Mouse (Mus musculus): ENCODE measurements around the gene Prn. TPM values are rescaled to one million over a fixed set of nuclear protein-coding genes. Genes with fewer than 3 reads are reported as not detected.

Prn gene
- polyA plus RNA-seq, 1 experiment from 2014 or later: not detected

GRCm38 (mm10) chr2:131908351-131908861 lies 1.4 kb upstream of the Prn start:
- no peaks in the 10 kb centered on the region for H3K27me3 ChIP-seq
- H3K4me2 ChIP-seq (replicated peaks): no peak overlapping the region
- H3K9me3 ChIP-seq: no peaks in the 10 kb centered on the region
- H3K4me3 ChIP-seq (replicated peaks): no peak overlapping the region
- no peak overlapping the region for H3K9ac ChIP-seq (replicated peaks)
- H3K27ac ChIP-seq: no peak overlapping the region
- ATAC-seq: no peak
- 82% methylated on average over 7 of the region's 7 CpGs for WGBS
- H3K4me1 ChIP-seq (replicated peaks): peaks cover 29% of the 10 kb centered on the region
- H3K36me3 ChIP-seq: no peaks in the 10 kb centered on the region

GRCm38 (mm10) chr2:131908906-131909305 lies 851 bp upstream of the Prn start:
- H3K4me3 ChIP-seq (replicated peaks): peak overlapping the region; percentile 60; the same call in 1 of the 2 replicates
- no peak overlapping the region for H3K27ac ChIP-seq
- peaks cover 34% of the 10 kb centered on the region for H3K4me1 ChIP-seq (replicated peaks)
- H3K9ac ChIP-seq (replicated peaks): no peak overlapping the region
- H3K9me3 ChIP-seq: no peaks in the 10 kb centered on the region
- no peaks in the 10 kb centered on the region for H3K27me3 ChIP-seq
- H3K36me3 ChIP-seq: no peaks in the 10 kb centered on the region
- peak overlapping the region; percentile 62 for H3K4me2 ChIP-seq (replicated peaks)
- 88% methylated on average over 1 of the region's 1 CpGs for whole genome bisulfite sequencing
- no peak for ATAC-seq

GRCm38 (mm10) chr2:131910847-131911246 lies 1.1 kb downstream of the Prn start:
- no peaks in the 10 kb centered on the region for H3K27me3 ChIP-seq
- WGBS: 38% methylated on average over 2 of the region's 2 CpGs
- no peak for ATAC-seq
- H3K4me3 ChIP-seq (replicated peaks): peak overlapping the region; percentile 60
- peak overlapping the region; percentile 62 for H3K4me2 ChIP-seq (replicated peaks)
- H3K9me3 ChIP-seq: no peaks in the 10 kb centered on the region
- H3K36me3 ChIP-seq: no peaks in the 10 kb centered on the region
- H3K4me1 ChIP-seq (replicated peaks): peaks cover 35% of the 10 kb centered on the region
- peak overlapping the region; percentile 77 for H3K9ac ChIP-seq (replicated peaks)
- H3K27ac ChIP-seq: no peak overlapping the region

- Histone ChIP-seq H3K27ac (0 out of 2 replicates have a peak overlapping the region, but pooled peaks have one; percentile 9), H3K36me3 (peaks cover 2% of the 10 kb centered on the region), H3K4me3 (replicated peaks) (peak overlapping the region; percentile 60), H3K9ac (replicated peaks) (peak overlapping the region; percentile 77; the same call in 1 of the 2 replicates), H3K4me1 (replicated peaks) (peaks cover 35% of the 10 kb centered on the region), H3K27me3 (no peaks in the 10 kb centered on the region), H3K9me3 (no peaks in the 10 kb centered on the region), H3K4me2 (replicated peaks) (peak overlapping the region; percentile 62)
- no peak for ATAC-seq
- WGBS: 37% methylated on average over 4 of the region's 4 CpGs
These were observed 1.6 kb downstream of the Prn start for GRCm38 (mm10) chr2:131911341-131911740.

GRCm38 (mm10) chr2:131912526-131913258 lies 2.9 kb downstream of the Prn start:
- no peak overlapping the region for H3K9ac ChIP-seq (replicated peaks)
- H3K9me3 ChIP-seq: no peaks in the 10 kb centered on the region
- no peak for ATAC-seq
- H3K4me1 ChIP-seq (replicated peaks): peaks cover 35% of the 10 kb centered on the region
- H3K36me3 ChIP-seq: peaks cover 10% of the 10 kb centered on the region
- H3K27me3 ChIP-seq: no peaks in the 10 kb centered on the region
- peak overlapping the region; percentile 62; the same call in 1 of the 2 replicates for H3K4me2 ChIP-seq (replicated peaks)
- no peak overlapping the region for H3K27ac ChIP-seq
- H3K4me3 ChIP-seq (replicated peaks): no peak overlapping the region
- WGBS: 80% methylated on average over 8 of the region's 8 CpGs

GRCm38 (mm10) chr2:131932275-131932902 lies 22.6 kb downstream of the Prn start:
- Histone ChIP-seq H3K4me1 (replicated peaks) (peaks cover 11% of the 10 kb centered on the region), H3K36me3 (peaks cover 15% of the 10 kb centered on the region), H3K27ac (no peak overlapping the region), H3K27me3 (no peaks in the 10 kb centered on the region), H3K9ac (replicated peaks) (no peak overlapping the region), H3K4me3 (replicated peaks) (no peak overlapping the region), H3K9me3 (no peaks in the 10 kb centered on the region), H3K4me2 (replicated peaks) (no peak overlapping the region)
- peak; percentile 40; the same call in 1 of the 2 replicates for ATAC-seq
- WGBS: 78% methylated on average over 7 of the region's 7 CpGs

GRCm38 (mm10) chr2:131933013-131933412 lies 23.3 kb downstream of the Prn start:
- WGBS: 34% methylated on average over 6 of the region's 6 CpGs
- H3K4me3 ChIP-seq (replicated peaks): no peak overlapping the region
- no peaks in the 10 kb centered on the region for H3K27me3 ChIP-seq
- ATAC-seq: no peak
- H3K4me2 ChIP-seq (replicated peaks): no peak overlapping the region
- H3K9me3 ChIP-seq: no peaks in the 10 kb centered on the region
- no peak overlapping the region for H3K27ac ChIP-seq
- no peak overlapping the region for H3K9ac ChIP-seq (replicated peaks)
- H3K4me1 ChIP-seq (replicated peaks): peaks cover 11% of the 10 kb centered on the region
- H3K36me3 ChIP-seq: peaks cover 16% of the 10 kb centered on the region

GRCm38 (mm10) chr2:131933598-131933997 lies 23.8 kb downstream of the Prn start:
- no peak for ATAC-seq
- Histone ChIP-seq H3K4me3 (replicated peaks) (no peak overlapping the region), H3K36me3 (peaks cover 19% of the 10 kb centered on the region), H3K4me2 (replicated peaks) (no peak overlapping the region), H3K9ac (replicated peaks) (no peak overlapping the region), H3K27ac (no peak overlapping the region), H3K27me3 (no peaks in the 10 kb centered on the region), H3K9me3 (no peaks in the 10 kb centered on the region), H3K4me1 (replicated peaks) (peaks cover 11% of the 10 kb centered on the region)
- 47% methylated on average over 3 of the region's 3 CpGs for WGBS

GRCm38 (mm10) chr2:131934243-131934642 lies 24.5 kb downstream of the Prn start:
- WGBS: 92% methylated on average over 2 of the region's 2 CpGs
- no peak for ATAC-seq

GRCm38 (mm10) chr2:131935390-131936105 lies 25.8 kb downstream of the Prn start:
- Histone ChIP-seq H3K27ac (no peak overlapping the region), H3K4me3 (replicated peaks) (no peak overlapping the region), H3K9me3 (no peaks in the 10 kb centered on the region), H3K9ac (replicated peaks) (no peak overlapping the region), H3K36me3 (peaks cover 19% of the 10 kb centered on the region), H3K4me2 (replicated peaks) (no peak overlapping the region), H3K27me3 (no peaks in the 10 kb centered on the region), H3K4me1 (replicated peaks) (peaks cover 11% of the 10 kb centered on the region)
- ATAC-seq: no peak
- WGBS: 86% methylated on average over 10 of the region's 10 CpGs

More at GRCm38 (mm10) chr2:131934243-131934642, 24.5 kb downstream of the Prn start:
- Histone ChIP-seq H3K4me3 (replicated peaks) (no peak overlapping the region), H3K27ac (no peak overlapping the region), H3K36me3 (peaks cover 19% of the 10 kb centered on the region), H3K4me1 (replicated peaks) (peaks cover 11% of the 10 kb centered on the region), H3K4me2 (replicated peaks) (no peak overlapping the region), H3K9ac (replicated peaks) (no peak overlapping the region), H3K9me3 (no peaks in the 10 kb centered on the region), H3K27me3 (no peaks in the 10 kb centered on the region)

- no peak overlapping the region for H3K9ac ChIP-seq (replicated peaks)
- H3K27me3 ChIP-seq: no peaks in the 10 kb centered on the region
- H3K9me3 ChIP-seq: no peaks in the 10 kb centered on the region
- peaks cover 11% of the 10 kb centered on the region for H3K4me1 ChIP-seq (replicated peaks)
- H3K36me3 ChIP-seq: peaks cover 19% of the 10 kb centered on the region
- H3K4me2 ChIP-seq (replicated peaks): no peak overlapping the region
- WGBS: 97% methylated on average over 10 of the region's 10 CpGs
- no peak for ATAC-seq
- H3K27ac ChIP-seq: no peak overlapping the region
- no peak overlapping the region for H3K4me3 ChIP-seq (replicated peaks)
These were observed 26.7 kb downstream of the Prn start for GRCm38 (mm10) chr2:131936410-131936809.

All from midbrain, embryonic 13.5 days (tissue).